Mouse (Mus musculus): Measurements from ENCODE around the gene Pi4kb. TPM values are rescaled to one million over a fixed set of nuclear protein-coding genes. Genes with fewer than 3 reads are reported as not detected.
A peak's percentile ranks its signal among the peaks of the same experiment; 100 is the strongest.

Gene Pi4kb
- polyA plus RNA-seq, 1 experiment from 2014 or later = 17.6 TPM

DNA sequence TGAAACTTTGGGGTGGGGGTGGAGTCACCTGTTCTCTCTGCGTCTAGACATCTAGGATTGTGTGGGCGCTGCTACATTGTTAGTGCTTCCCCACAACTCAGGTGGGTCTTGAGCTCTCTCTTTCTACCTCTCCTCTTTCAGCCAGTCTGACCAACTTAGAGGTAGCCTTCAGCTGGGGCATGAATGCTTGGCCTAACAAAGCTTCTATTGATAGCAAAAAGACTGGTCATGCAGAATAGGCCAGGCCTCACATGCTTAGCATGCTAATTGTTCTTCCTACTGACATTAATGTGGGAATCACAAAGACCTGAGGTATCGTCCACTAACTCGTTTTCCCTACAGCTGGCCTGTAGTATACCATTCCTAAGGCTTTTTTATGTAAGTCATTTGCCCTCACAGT is 28.0 kb downstream of the Pi4kb start:
- H3K27me3 ChIP-seq (replicated peaks) = no peaks in the 10 kb centered on the region
- H3K27ac ChIP-seq (replicated peaks) = no peak overlapping the region
- H3K4me2 ChIP-seq = no peak overlapping the region
- no peak overlapping the region for H3K4me3 ChIP-seq
- H3K9ac ChIP-seq = no peak overlapping the region
- ATAC-seq (ENCODE audit: extremely low read depth, insufficient number of reproducible peaks, low FRiP score, low TSS enrichment) = no peak
- no peaks in the 10 kb centered on the region for H3K9me3 ChIP-seq
- peaks cover 100% of the 10 kb centered on the region for H3K36me3 ChIP-seq
- no peaks in the 10 kb centered on the region for H3K4me1 ChIP-seq
- 90% methylated on average over 4 of the region's 4 CpGs for WGBS

DNA sequence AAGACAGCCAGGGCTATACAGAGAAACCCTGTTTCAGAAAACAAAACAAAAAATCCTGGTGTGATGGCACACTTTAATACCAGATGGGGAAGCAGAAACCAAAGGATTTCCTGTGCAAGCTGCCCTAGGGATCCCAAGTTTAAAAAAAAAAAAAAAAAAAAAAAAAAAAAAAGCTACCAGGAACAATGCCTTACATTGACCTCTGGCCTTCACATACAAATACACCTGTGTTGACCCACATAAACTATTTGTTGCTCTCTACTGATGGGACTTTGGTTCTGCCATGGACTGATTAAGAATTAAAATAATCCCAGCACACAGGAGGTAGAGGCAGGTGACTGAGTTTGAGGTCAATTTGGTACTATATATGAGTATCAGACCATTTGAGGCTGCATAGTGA is 28.7 kb downstream of the Pi4kb start:
- Histone ChIP-seq H3K36me3 (peaks cover 100% of the 10 kb centered on the region), H3K9me3 (no peaks in the 10 kb centered on the region)

DNA sequence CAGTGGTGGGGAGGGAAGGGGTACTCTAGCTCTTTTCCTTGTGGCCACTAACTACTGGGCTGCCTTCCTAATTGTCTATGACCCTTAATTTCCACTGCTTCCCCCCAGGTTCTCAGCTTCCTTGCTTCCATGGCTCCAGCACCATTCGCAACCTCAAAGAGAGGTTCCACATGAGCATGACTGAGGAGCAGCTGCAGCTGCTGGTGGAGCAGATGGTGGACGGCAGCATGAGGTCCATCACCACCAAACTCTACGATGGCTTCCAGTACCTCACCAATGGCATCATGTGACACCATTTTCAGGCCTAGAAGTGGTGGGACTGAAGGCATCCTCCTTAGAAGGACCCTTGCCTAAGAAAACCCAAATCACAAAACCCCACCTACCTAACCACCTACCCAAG is 31.1 kb downstream of the Pi4kb start:
- H3K4me1 ChIP-seq = no peaks in the 10 kb centered on the region
- no peak for ATAC-seq (ENCODE audit: extremely low read depth, insufficient number of reproducible peaks, low FRiP score, low TSS enrichment)
- no peaks in the 10 kb centered on the region for H3K27me3 ChIP-seq (replicated peaks)
- H3K9me3 ChIP-seq = no peaks in the 10 kb centered on the region
- H3K4me2 ChIP-seq = no peak overlapping the region
- 86% methylated on average over 3 of the region's 3 CpGs for WGBS
- no peak overlapping the region for H3K4me3 ChIP-seq
- no peak overlapping the region for H3K27ac ChIP-seq (replicated peaks)
- H3K9ac ChIP-seq = no peak overlapping the region
- H3K36me3 ChIP-seq = peaks cover 100% of the 10 kb centered on the region

More for the DNA sequence above, 28.7 kb downstream of the Pi4kb start:
- Histone ChIP-seq H3K4me3 (no peak overlapping the region), H3K27ac (replicated peaks) (no peak overlapping the region), H3K4me2 (no peak overlapping the region), H3K4me1 (no peaks in the 10 kb centered on the region), H3K9ac (no peak overlapping the region), H3K27me3 (replicated peaks) (no peaks in the 10 kb centered on the region)
- ATAC-seq (ENCODE audit: extremely low read depth, insufficient number of reproducible peaks, low FRiP score, low TSS enrichment) = no peak

DNA sequence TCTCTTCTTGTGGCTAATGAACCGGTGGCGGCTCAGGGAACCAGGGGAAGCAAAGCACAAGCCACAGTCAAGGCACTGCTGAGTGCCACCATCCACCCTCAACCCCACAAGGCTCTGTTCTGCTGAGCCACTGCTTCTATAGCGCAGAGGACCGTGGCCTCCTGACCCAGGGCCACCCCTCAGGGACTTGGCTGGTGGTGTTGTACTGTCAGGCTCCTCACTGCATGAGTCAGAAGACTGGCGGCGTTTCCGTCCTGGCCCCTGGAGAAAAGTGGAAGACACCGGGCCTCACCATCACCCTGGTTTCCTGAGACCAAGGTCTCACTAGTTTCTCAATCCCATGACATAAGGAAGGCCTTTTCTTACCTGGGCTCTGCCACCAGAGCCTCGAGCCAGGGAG is 33.2 kb downstream of the Pi4kb start:
- Histone ChIP-seq H3K4me2 (no peak overlapping the region), H3K27me3 (replicated peaks) (no peaks in the 10 kb centered on the region), H3K27ac (replicated peaks) (no peak overlapping the region), H3K9ac (0 out of 2 replicates have a peak overlapping the region, but pooled peaks have one; percentile 7), H3K36me3 (peaks cover 98% of the 10 kb centered on the region), H3K9me3 (no peaks in the 10 kb centered on the region), H3K4me3 (no peak overlapping the region), H3K4me1 (peaks cover 1% of the 10 kb centered on the region)
- 78% methylated on average over 9 of the region's 9 CpGs for WGBS
- ATAC-seq (ENCODE audit: extremely low read depth, insufficient number of reproducible peaks, low FRiP score, low TSS enrichment) = no peak

DNA sequence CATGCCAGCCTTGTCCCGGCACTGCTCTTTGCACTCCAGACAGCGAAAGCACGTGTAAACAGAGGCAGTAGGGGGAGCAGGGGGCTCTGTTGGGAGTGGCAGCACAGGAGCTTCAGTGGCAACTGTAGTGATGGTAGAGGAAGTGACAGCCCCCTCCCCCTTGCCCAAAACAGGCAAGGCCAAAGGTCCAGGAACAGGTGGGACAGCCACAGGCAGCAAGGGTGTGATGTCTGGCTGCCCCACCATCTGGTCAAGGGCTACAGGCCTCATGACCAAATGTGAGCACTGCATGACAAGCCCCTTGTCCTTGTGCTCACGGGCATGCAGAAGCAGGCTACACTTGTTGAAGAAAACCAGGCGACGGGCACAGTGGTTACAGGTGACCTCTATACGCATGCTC is 35.9 kb downstream of the Pi4kb start:
- no peak overlapping the region for H3K4me3 ChIP-seq
- ATAC-seq (ENCODE audit: extremely low read depth, insufficient number of reproducible peaks, low FRiP score, low TSS enrichment) = no peak
- no peaks in the 10 kb centered on the region for H3K27me3 ChIP-seq (replicated peaks)
- peaks cover 18% of the 10 kb centered on the region for H3K4me1 ChIP-seq
- no peak overlapping the region for H3K4me2 ChIP-seq
- no peak overlapping the region for H3K9ac ChIP-seq
- WGBS = 80% methylated on average over 7 of the region's 7 CpGs
- H3K27ac ChIP-seq (replicated peaks) = no peak overlapping the region
- no peaks in the 10 kb centered on the region for H3K9me3 ChIP-seq
- H3K36me3 ChIP-seq = peaks cover 71% of the 10 kb centered on the region

DNA sequence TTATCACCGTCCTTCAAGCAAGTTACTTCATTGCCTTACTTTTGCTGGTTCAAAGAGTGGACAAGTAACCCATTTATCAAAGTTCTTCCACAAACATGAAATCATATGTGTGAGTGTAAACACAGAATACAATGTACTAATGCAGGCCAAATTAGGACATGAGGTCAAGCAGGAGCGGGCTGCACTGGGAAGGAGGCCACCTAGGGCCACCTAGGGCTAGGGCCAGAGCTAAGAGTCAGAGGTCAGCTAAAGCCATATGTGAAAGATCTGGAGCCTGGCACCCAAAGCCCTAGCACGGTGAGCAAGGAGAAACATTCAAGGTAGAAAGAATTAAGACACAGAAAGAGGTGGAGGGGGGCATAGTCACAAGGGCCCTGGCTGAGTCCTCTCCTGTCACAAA is 38.5 kb downstream of the Pi4kb start:
- Histone ChIP-seq H3K27ac (replicated peaks) (no peak overlapping the region), H3K4me2 (peak overlapping the region; percentile 87), H3K4me3 (no peak overlapping the region), H3K27me3 (replicated peaks) (no peaks in the 10 kb centered on the region), H3K4me1 (peaks cover 25% of the 10 kb centered on the region), H3K9me3 (no peaks in the 10 kb centered on the region), H3K9ac (peak overlapping the region; percentile 92; the same call in 1 of the 2 replicates), H3K36me3 (peaks cover 45% of the 10 kb centered on the region)
- ATAC-seq (ENCODE audit: extremely low read depth, insufficient number of reproducible peaks, low FRiP score, low TSS enrichment) = no peak
- WGBS = 90% methylated on average over 3 of the region's 3 CpGs

DNA sequence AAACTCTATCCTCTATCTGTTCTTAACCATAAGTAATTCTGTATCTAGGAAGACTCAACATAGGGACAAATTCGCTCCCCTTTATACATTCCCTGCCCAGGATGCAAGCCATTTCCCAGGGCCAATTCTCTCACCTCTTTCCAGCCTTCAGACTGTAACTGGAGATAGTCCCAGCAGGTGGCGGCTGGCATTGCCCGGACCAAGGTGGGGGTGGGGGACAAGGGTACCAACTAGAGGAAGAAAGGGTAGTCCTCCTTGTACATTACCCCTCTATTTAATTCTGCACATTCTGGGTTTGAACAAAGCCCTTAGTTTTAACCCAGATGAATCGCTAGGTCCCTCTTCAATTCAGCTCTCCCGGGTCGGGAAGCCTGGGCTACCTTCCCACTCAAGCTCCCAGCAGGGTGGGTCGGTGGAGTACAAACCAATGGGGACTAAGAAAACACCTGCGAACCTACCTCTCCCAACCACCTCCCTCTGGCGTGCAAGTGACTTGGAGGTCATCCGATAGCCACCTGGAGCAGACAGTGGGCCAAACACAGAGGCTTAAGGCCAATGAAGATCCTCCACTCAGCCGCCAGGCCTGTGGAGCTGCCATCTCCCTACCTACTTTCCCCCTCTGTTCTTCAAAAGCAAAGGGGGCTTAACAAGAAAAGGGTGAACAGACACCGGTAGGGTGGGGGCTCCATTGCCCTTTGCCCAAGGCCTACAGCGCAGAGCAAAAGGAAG is 39.3 kb downstream of the Pi4kb start:
- Histone ChIP-seq H3K27me3 (replicated peaks) (no peaks in the 10 kb centered on the region), H3K4me2 (peak overlapping the region; percentile 87), H3K9ac (peak overlapping the region; percentile 92), H3K27ac (replicated peaks) (peak overlapping the region; percentile 96), H3K4me1 (peaks cover 25% of the 10 kb centered on the region), H3K9me3 (no peaks in the 10 kb centered on the region), H3K36me3 (peaks cover 36% of the 10 kb centered on the region), H3K4me3 (peak overlapping the region; percentile 82)
- WGBS = 15% methylated on average over 13 of the region's 13 CpGs
- ATAC-seq (ENCODE audit: extremely low read depth, insufficient number of reproducible peaks, low FRiP score, low TSS enrichment) = no peak

DNA sequence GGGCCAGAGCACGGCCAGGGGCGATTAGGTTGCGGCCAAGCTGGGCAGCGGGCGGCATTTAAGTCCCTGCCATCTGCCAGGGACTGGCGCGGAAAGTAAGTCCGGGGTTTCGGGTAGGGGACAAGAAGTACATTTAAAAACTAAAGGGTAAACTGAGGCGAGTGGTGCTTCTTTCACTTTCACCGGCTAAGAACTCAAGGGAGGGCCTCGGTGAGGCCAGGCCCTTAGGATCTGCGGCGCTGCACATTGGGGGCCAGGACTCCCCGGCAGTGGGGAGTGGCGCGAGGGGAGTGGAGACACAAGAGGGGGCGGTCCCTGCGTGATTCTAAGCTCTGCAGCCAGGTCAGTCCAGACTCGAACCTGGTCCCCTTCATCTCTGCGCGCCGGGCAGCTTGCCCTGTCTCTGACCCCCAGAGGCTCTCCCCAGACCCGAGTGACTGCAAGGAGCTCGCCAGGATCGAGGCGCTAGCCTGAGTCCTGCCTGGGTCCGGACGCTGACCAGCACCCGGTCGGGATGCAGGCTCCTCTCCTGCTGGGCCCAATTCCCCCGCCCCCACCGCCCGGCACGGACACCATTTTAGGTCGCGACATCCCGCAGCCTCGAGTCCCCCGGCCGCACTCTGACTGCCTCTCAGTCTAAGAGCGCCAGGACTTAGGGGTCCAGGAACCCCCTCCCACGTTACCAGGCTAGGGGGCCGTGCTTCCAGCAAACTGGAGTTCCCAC is 40.1 kb downstream of the Pi4kb start:
- peak; percentile 2; the same call in 1 of the 2 replicates for ATAC-seq (ENCODE audit: extremely low read depth, insufficient number of reproducible peaks, low FRiP score, low TSS enrichment)
- peak overlapping the region; percentile 92 for H3K9ac ChIP-seq

DNA sequence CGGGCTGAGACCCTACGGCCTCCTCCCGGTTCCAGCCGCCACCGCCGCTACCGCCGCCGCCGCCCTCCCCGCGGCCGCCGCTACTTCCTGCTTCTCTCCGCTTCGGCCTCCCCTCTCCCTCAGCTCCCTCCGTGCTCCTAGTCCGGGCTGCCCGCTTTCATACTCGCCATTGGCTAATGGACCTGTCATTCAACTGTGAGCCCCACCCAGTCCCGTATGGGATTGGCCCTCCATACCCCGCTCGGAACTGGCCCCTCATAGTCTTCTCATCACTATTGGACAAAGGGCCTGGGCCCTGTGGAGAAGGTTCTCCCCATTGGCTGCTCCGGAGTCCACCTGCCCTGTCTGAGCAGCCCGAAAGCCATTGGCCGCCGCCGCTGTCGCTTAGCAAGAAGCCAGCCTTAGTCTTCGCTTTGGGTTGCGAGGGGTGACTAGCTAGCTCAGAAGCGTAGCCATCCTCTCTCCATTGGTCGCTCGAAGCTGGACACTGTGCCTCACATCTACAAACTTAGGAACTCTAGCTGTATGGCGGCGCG is 40.9 kb downstream of the Pi4kb start, which contains the start of gene Zfp687:
Zfp687 (minus strand) TSS at position 112 of the 536 bp plus-strand sequence.
- WGBS = under 1% methylated on average over 37 of the region's 37 CpGs
- peak within 1 kb of the TSS; percentile 92 for H3K9ac ChIP-seq
- peak; percentile 99 for ATAC-seq (ENCODE audit: extremely low read depth, insufficient number of reproducible peaks, low FRiP score, low TSS enrichment)

More for the DNA sequence above, 40.1 kb downstream of the Pi4kb start:
- Histone ChIP-seq H3K4me3 (peak overlapping the region; percentile 82), H3K27me3 (replicated peaks) (no peaks in the 10 kb centered on the region), H3K27ac (replicated peaks) (peak overlapping the region; percentile 96), H3K4me1 (peaks cover 25% of the 10 kb centered on the region), H3K9me3 (no peaks in the 10 kb centered on the region), H3K36me3 (peaks cover 29% of the 10 kb centered on the region), H3K4me2 (peak overlapping the region; percentile 87)
- WGBS = 2% methylated on average over 43 of the region's 44 CpGs

DNA sequence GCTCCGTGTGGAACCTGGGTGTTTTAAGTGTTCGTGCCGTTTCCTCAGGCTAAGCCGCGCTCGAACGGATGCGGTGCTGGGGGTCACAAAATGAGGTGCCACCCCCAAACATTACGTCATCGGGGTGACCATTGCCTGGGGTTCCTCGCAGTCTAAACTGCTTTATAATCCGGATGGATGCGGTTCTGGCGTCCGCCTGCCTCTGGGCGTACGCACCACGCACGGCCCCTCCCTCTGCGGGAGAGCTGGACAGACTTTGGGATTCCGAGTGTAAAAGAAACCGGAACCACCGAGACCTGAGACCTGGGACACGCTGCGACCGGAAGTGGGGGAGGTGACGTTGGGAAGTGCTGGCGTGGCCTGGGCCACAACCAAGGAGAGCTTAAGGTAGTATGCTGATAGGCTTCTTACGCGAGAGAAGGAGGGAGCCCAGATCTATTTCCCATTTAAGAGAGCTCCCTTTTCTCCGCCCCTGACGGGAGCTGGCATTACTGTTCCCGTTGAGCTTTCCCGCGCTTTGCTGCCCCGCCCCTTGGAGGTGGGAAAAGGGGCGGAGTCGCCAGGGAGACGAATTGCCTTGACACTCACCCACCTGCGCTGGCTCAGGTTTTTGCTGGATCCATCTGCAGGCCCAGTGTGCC is 41.5 kb downstream of the Pi4kb start:
- Histone ChIP-seq H3K9ac (peak overlapping the region; percentile 79), H3K27ac (replicated peaks) (peak overlapping the region; percentile 96), H3K4me1 (peaks cover 25% of the 10 kb centered on the region), H3K27me3 (replicated peaks) (no peaks in the 10 kb centered on the region), H3K9me3 (no peaks in the 10 kb centered on the region), H3K4me2 (peak overlapping the region; percentile 87), H3K4me3 (peak overlapping the region; percentile 82), H3K36me3 (peaks cover 19% of the 10 kb centered on the region)
- ATAC-seq (ENCODE audit: extremely low read depth, insufficient number of reproducible peaks, low FRiP score, low TSS enrichment) = peak; percentile 33
- under 1% methylated on average over 40 of the region's 40 CpGs for WGBS

More for the DNA sequence above, 40.9 kb downstream of the Pi4kb start, which contains the start of gene Zfp687:
- H3K4me3 ChIP-seq = peak within 1 kb of the TSS; percentile 82
- H3K4me2 ChIP-seq = peak within 1 kb of the TSS; percentile 87
- peak within 1 kb of the TSS; percentile 96 for H3K27ac ChIP-seq (replicated peaks)
- peaks cover 25% of the 10 kb centered on the region for H3K36me3 ChIP-seq
- peaks cover 25% of the 10 kb centered on the region for H3K4me1 ChIP-seq
- no peaks in the 10 kb centered on the region for H3K9me3 ChIP-seq
- H3K27me3 ChIP-seq (replicated peaks) = no peaks in the 10 kb centered on the region

DNA sequence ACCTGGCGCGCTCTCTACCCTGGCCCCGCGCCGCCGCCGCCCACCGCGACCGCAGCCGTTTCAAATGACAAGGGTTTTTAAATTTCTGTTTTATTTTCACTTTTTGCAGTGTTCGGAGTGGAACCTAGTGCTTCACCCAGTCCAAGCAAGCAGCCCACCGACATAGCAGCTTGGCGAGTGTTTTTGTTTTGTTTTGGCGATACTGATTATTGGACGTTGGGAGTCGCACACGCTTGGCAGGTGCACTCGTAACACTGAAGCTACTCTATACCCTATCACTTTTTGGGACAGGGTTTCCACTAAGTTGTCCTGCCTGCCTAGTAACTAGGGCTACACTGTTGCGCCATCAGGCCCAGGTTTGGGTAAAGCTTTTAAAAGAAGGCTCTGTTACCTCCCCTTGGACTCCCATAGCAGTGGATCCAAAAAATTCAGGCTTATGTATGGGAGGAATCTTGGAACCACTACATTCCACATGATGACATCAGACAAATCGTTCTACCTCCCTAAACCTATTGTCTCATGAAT is 42.1 kb downstream of the Pi4kb start:
- Histone ChIP-seq H3K27ac (replicated peaks) (peak overlapping the region; percentile 96), H3K4me3 (peak overlapping the region; percentile 82), H3K9me3 (no peaks in the 10 kb centered on the region), H3K27me3 (replicated peaks) (no peaks in the 10 kb centered on the region), H3K4me1 (peaks cover 25% of the 10 kb centered on the region), H3K9ac (peak overlapping the region; percentile 79), H3K4me2 (peak overlapping the region; percentile 87), H3K36me3 (peaks cover 13% of the 10 kb centered on the region)
- whole genome bisulfite sequencing = 4% methylated on average over 21 of the region's 21 CpGs
- no peak for ATAC-seq (ENCODE audit: extremely low read depth, insufficient number of reproducible peaks, low FRiP score, low TSS enrichment)

Measured in heart, embryonic 13.5 days (tissue).